ENCODE assay signal across 24 mouse cellular contexts in the genomic region with DNA sequence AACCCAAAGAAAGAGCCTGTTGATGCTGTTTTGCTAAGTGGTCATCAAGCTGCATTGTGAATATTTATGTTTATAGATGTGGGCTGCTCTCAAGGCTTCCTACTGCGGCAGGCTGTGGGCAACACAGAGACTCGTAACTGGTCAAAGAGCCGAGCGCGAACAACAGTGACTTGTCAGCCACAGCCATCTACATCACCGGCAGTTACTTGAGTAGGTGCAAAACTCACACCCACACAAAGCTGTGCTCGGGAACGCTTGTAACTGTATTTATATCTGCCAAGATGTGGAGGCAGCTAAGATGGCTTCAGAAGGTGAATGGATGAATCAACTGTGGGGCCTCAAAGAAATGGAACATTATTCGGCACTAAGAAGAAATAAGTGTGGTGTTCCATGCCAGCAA. TPM values are rescaled to one million over a fixed set of nuclear protein-coding genes. Genes with fewer than 3 reads are reported as not detected.
DNase-seq lines count a peak whose midpoint lies in the region; ATAC-seq lines count a peak whose summit lies in the region.
"Had no signal": no experiment of that assay in that cellular context is flagged by ENCODE, and none has a peak within 500 bp of the region (broad histone marks: within the 10 kb centered on the region; RNA-seq: fewer than 3 reads in every experiment).

No protein-coding gene starts in this region.

- H3K9ac ChIP-seq in embryonic facial prominence, embryonic 12.5 days = no peak overlapping the region
- H3K9ac ChIP-seq: heart, embryonic 13.5 days; hindbrain, embryonic 14.5 days; midbrain, embryonic 15.5 days; neural tube, embryonic 13.5 days had no signal

- H3K36me3 ChIP-seq in embryonic facial prominence, embryonic 12.5 days = no peaks in the 10 kb centered on the region
- no peaks in the 10 kb centered on the region for H3K36me3 ChIP-seq in embryonic facial prominence, embryonic 10.5 days (replicated peaks)
- H3K36me3 ChIP-seq: heart, embryonic 13.5 days; midbrain, embryonic 15.5 days; neural tube, embryonic 13.5 days had no signal

- H3K4me3 ChIP-seq in embryonic facial prominence, embryonic 12.5 days = no peak overlapping the region
- no peak overlapping the region for H3K4me3 ChIP-seq in embryonic facial prominence, embryonic 10.5 days
- H3K4me3 ChIP-seq: heart, embryonic 13.5 days; midbrain, embryonic 15.5 days; myocyte; neural tube, embryonic 13.5 days had no signal

- WGBS in embryonic facial prominence, embryonic 12.5 days = 92% methylated on average over 9 of the region's 9 CpGs
- WGBS in embryonic facial prominence, embryonic 10.5 days = 93% methylated on average over 9 of the region's 9 CpGs

- intact Hi-C loops in left cerebral cortex, postnatal 4 days (cut with DNase I) = no loop called here
- intact Hi-C loops in left cerebral cortex, postnatal 25 days (cut with DNase I) = no loop called here

- H3K4me1 ChIP-seq in embryonic facial prominence, embryonic 12.5 days = peaks cover 9% of the 10 kb centered on the region; the same call in 1 of the 2 replicates
- peaks cover 21% of the 10 kb centered on the region for H3K4me1 ChIP-seq in embryonic facial prominence, embryonic 10.5 days
- H3K4me1 ChIP-seq: heart, embryonic 13.5 days; midbrain, embryonic 15.5 days had no signal

- H3K27ac ChIP-seq in embryonic facial prominence, embryonic 12.5 days = 0 out of 2 replicates have a peak overlapping the region, but pooled peaks have one; percentile 46
- H3K27ac ChIP-seq in embryonic facial prominence, embryonic 10.5 days (replicated peaks) = no peak overlapping the region
- H3K27ac ChIP-seq: heart, embryonic 13.5 days; hindbrain, embryonic 14.5 days; kidney, postnatal 0 days; midbrain, embryonic 15.5 days; neural tube, embryonic 13.5 days had no signal

- no peaks in the 10 kb centered on the region for H3K9me3 ChIP-seq in embryonic facial prominence, embryonic 12.5 days
- H3K9me3 ChIP-seq in embryonic facial prominence, embryonic 10.5 days = 0 out of 2 replicates have a peak, but pooled peaks cover 6% of the 10 kb centered on the region
- H3K9me3 ChIP-seq: heart, embryonic 13.5 days; midbrain, embryonic 15.5 days; neural tube, embryonic 13.5 days had no signal

- DNase-seq in embryonic facial prominence, embryonic 10.5 days (ENCODE audit: low spot score) = no peak
- DNase-seq in left cerebral cortex, adult 11 months (ENCODE audit: low spot score) = peak; percentile 28
- no peak for DNase-seq in left cerebral cortex, postnatal 4 days
- peak; percentile 90 for DNase-seq in brain, adult 2 months (ENCODE audit: low read depth, low spot score)
- peak; percentile 24 to 87 for DNase-seq in left cerebral cortex, postnatal 25 days (ENCODE audit: low spot score in 2 of 2)
- no peak for DNase-seq in layer of hippocampus, postnatal 25 days (ENCODE audit: extremely low spot score in 1 of 2, low spot score in 1 of 2)
- DNase-seq: adrenal gland, postnatal 25 days; gastrocnemius, postnatal 25 days; heart, adult 18-20 months; heart, postnatal 36 days; kidney, adult 2 months; layer of hippocampus, adult 9-11 months; lung, postnatal 4 days; retina, postnatal 1 day had no signal

- ATAC-seq in embryonic facial prominence, embryonic 12.5 days (ENCODE audit: insufficient number of reproducible peaks, insufficient read depth, low FRiP score, low TSS enrichment) = no peak
- ATAC-seq: forebrain, embryonic 14.5 days; midbrain, embryonic 15.5 days had no signal

- no peaks in the 10 kb centered on the region for H3K27me3 ChIP-seq in embryonic facial prominence, embryonic 12.5 days
- no peaks in the 10 kb centered on the region for H3K27me3 ChIP-seq in embryonic facial prominence, embryonic 10.5 days (replicated peaks; ENCODE audit: low read depth, poor library complexity, severe bottlenecking)
- H3K27me3 ChIP-seq: heart, embryonic 13.5 days; midbrain, embryonic 15.5 days; neural tube, embryonic 13.5 days had no signal

- no peak overlapping the region for H3K4me2 ChIP-seq in embryonic facial prominence, embryonic 12.5 days (replicated peaks)
- H3K4me2 ChIP-seq: heart, embryonic 13.5 days; hindbrain, embryonic 14.5 days; midbrain, embryonic 15.5 days; neural tube, embryonic 13.5 days had no signal

RNA-seq across cellular contexts. Expression of a gene that starts 23.9 kb away (rescaled TPM):
- 10.2 and 11.0 TPM in 2 replicates for polyA plus RNA-seq in embryonic facial prominence, embryonic 12.5 days (2016; fragmentation: Nextera tagmentation; extraction: Ambion mirVana)
- 2.9 and 4.0 TPM in 2 replicates for polyA plus RNA-seq in embryonic facial prominence, embryonic 10.5 days (2016; fragmentation: Nextera tagmentation; extraction: Ambion mirVana)
- 100 to 1,000 TPM; 197 to 198 TPM for total RNA-seq in left cerebral cortex, postnatal 4 days (2021)
- total RNA-seq in left cerebral cortex, postnatal 25 days (2021) = 100 to 1,000 TPM; 269 to 271 TPM
- total RNA-seq in layer of hippocampus, postnatal 25 days (2021) = 100 to 1,000 TPM; 184 to 193 TPM
- total RNA-seq: liver, adult 2 months; megakaryocyte-erythroid progenitor cell, adult 5-6 weeks had no signal
- polyA plus RNA-seq: liver, adult 2 months had no signal

Comparison
In these comparisons a context has a peak if more than half of its experiments do, and no peak if none do; other contexts are left out.
1. DNase-seq: peak in left cerebral cortex, adult 11 months (single experiment), brain, adult 2 months (single experiment) and left cerebral cortex, postnatal 25 days (2 of 2); none in embryonic facial prominence, embryonic 10.5 days (single experiment), left cerebral cortex, postnatal 4 days (single experiment) and layer of hippocampus, postnatal 25 days (0 of 2).